8 mouse cellular contexts compared by ENCODE assay signal in the genomic region with DNA sequence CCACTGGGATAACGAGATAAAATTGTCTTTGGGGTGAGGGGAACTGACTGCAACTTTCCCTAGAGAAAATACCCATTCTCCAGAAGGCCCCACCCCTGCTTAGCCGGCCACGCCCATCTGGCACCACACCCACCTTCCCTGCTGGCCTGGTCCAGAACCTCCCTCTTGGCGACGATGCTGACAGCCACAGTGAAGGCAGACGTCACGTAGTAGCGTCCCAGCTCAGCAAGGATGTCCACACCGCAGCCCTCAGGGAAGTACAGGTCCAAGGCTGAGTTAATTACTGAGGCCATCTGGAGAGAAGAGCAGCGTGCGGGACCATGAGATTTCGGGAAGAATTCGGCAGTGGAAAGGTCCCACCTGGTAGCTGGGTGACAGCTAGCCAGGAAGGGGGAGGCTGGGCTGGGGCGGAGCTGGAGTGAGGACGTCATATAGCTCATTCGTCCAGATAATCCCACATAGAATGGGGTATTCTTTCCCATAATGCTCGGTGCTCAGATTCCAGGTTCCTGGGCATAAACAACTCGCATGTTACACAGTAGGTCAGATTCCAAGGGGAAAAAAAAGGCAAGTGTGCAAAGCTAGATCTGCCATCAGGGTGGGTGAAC. TPM values are rescaled to one million over a fixed set of nuclear protein-coding genes. Genes with fewer than 3 reads are reported as not detected.
DNase-seq lines count a peak whose midpoint lies in the region; ATAC-seq lines count a peak whose summit lies in the region.

No protein-coding gene starts in this region.

- no peak for ATAC-seq in megakaryocyte, adult 5-6 weeks (ENCODE audit: poor library complexity, severe bottlenecking)
- ATAC-seq in intestine, embryonic 16.5 days, result no peak
- peak; percentile 47; the same call in 1 of the 2 replicates for ATAC-seq in stomach, embryonic 14.5 days (ENCODE audit: insufficient number of reproducible peaks, insufficient read depth, low FRiP score, low read depth)

- H3K4me2 ChIP-seq in intestine, embryonic 16.5 days (ENCODE audit: low read depth, low read length), result peak overlapping the region; percentile 39
- 0 out of 2 replicates have a peak overlapping the region, but pooled peaks have one; percentile 22 for H3K4me2 ChIP-seq in stomach, embryonic 14.5 days (replicated peaks; ENCODE audit: low read depth, low read length)

- H3K9ac ChIP-seq in intestine, embryonic 16.5 days (ENCODE audit: low read depth, low read length), result no peak overlapping the region
- no peak overlapping the region for H3K9ac ChIP-seq in stomach, embryonic 14.5 days (replicated peaks; ENCODE audit: low read depth, low read length)

- no peaks in the 10 kb centered on the region for H3K36me3 ChIP-seq in megakaryocyte, embryonic 14.5 days (replicated peaks; ENCODE audit: low read length)
- no peaks in the 10 kb centered on the region for H3K36me3 ChIP-seq in intestine, embryonic 16.5 days (ENCODE audit: control insufficient read depth, insufficient read depth, low read length)
- H3K36me3 ChIP-seq in stomach, embryonic 14.5 days (ENCODE audit: control insufficient read depth, insufficient read depth, low read length), result no peaks in the 10 kb centered on the region

- peak; percentile 67 for DNase-seq in adrenal gland, postnatal 14 days
- no peak for DNase-seq in adrenal gland, postnatal 25 days
- no peak for DNase-seq in right cerebral cortex, adult 2 months (ENCODE audit: low spot score in 2 of 2)
- DNase-seq in spleen, adult 12 weeks (ENCODE audit: low spot score), result no peak

- peaks cover 2% of the 10 kb centered on the region; the same call in 1 of the 2 replicates for H3K9me3 ChIP-seq in megakaryocyte, embryonic 14.5 days
- no peaks in the 10 kb centered on the region for H3K9me3 ChIP-seq in intestine, embryonic 16.5 days (ENCODE audit: control insufficient read depth, low read length)
- H3K9me3 ChIP-seq in stomach, embryonic 14.5 days (ENCODE audit: control insufficient read depth, low read depth, low read length), result no peaks in the 10 kb centered on the region

- H3K4me1 ChIP-seq in megakaryocyte, embryonic 14.5 days, result peaks cover 24% of the 10 kb centered on the region
- peaks cover 11% of the 10 kb centered on the region; the same call in 1 of the 2 replicates for H3K4me1 ChIP-seq in intestine, embryonic 16.5 days (ENCODE audit: control insufficient read depth, insufficient read depth, low read length)
- H3K4me1 ChIP-seq in stomach, embryonic 14.5 days (ENCODE audit: control insufficient read depth, insufficient read depth, low read length), result no peaks in the 10 kb centered on the region

- H3K4me3 ChIP-seq in megakaryocyte, embryonic 14.5 days (replicated peaks), result peak overlapping the region; percentile 75
- no peak overlapping the region for H3K4me3 ChIP-seq in intestine, embryonic 16.5 days (ENCODE audit: low read length)
- H3K4me3 ChIP-seq in stomach, embryonic 14.5 days (ENCODE audit: low read depth, low read length), result no peak overlapping the region

- H3K27me3 ChIP-seq in megakaryocyte, embryonic 14.5 days (replicated peaks), result peaks cover 43% of the 10 kb centered on the region
- no peaks in the 10 kb centered on the region for H3K27me3 ChIP-seq in intestine, embryonic 16.5 days (replicated peaks; ENCODE audit: control insufficient read depth, insufficient read depth, low read length)
- no peaks in the 10 kb centered on the region for H3K27me3 ChIP-seq in stomach, embryonic 14.5 days (ENCODE audit: control insufficient read depth, insufficient read depth, low read length)

- no peak overlapping the region for H3K27ac ChIP-seq in intestine, embryonic 16.5 days (ENCODE audit: low read length)
- H3K27ac ChIP-seq in stomach, embryonic 14.5 days (ENCODE audit: low read length), result no peak overlapping the region

- WGBS in intestine, embryonic 16.5 days, result 19% methylated on average over 18 of the region's 18 CpGs
- WGBS in stomach, embryonic 14.5 days, result 9% methylated on average over 18 of the region's 18 CpGs

RNA-seq across cellular contexts. Expression of a gene that starts 14.8 kb away (rescaled TPM):
- total RNA-seq in adrenal gland, postnatal 14 days (2021), result 34.1 and 41.8 TPM in 2 replicates
- 36.0 and 44.8 TPM in 2 replicates for total RNA-seq in adrenal gland, postnatal 25 days (2021)
- 7.6 and 12.2 TPM in 2 replicates for polyA plus RNA-seq in megakaryocyte, embryonic 14.5 days (2012; ENCODE audit: insufficient read depth, low replicate concordance)
- 0.25 and 0.38 TPM in 2 replicates for total RNA-seq in megakaryocyte, adult 5-6 weeks (2015)
- total RNA-seq in megakaryocyte, adult 5-6 weeks (2017), result 0.29 and 1.5 TPM in 2 replicates
- polyA plus RNA-seq in intestine, embryonic 16.5 days (2015; fragmentation: Nextera tagmentation; extraction: Ambion mirVana), result 11.1 and 12.5 TPM in 2 replicates
- polyA plus RNA-seq in stomach, embryonic 14.5 days (2014; fragmentation: Nextera tagmentation; extraction: Ambion mirVana), result 17.6 and 19.1 TPM in 2 replicates

RNA-seq across cellular contexts. Expression of a gene that starts 44.3 kb away (rescaled TPM):
- 175 and 204 TPM in 2 replicates for total RNA-seq in adrenal gland, postnatal 14 days (2021)
- 121 and 128 TPM in 2 replicates for total RNA-seq in adrenal gland, postnatal 25 days (2021)
- polyA plus RNA-seq in megakaryocyte, embryonic 14.5 days (2012; ENCODE audit: insufficient read depth, low replicate concordance), result 29.1 and 128 TPM in 2 replicates
- 41.2 and 48.0 TPM in 2 replicates for total RNA-seq in megakaryocyte, adult 5-6 weeks (2015)
- total RNA-seq in megakaryocyte, adult 5-6 weeks (2017), result 69.0 and 71.2 TPM in 2 replicates
- polyA plus RNA-seq in intestine, embryonic 16.5 days (2015; fragmentation: Nextera tagmentation; extraction: Ambion mirVana), result 343 and 356 TPM in 2 replicates
- 123 and 127 TPM in 2 replicates for polyA plus RNA-seq in stomach, embryonic 14.5 days (2014; fragmentation: Nextera tagmentation; extraction: Ambion mirVana)

Comparison
In these comparisons a context has a peak if more than half of its experiments do, and no peak if none do; other contexts are left out.
1. RNA of a gene that starts 14.8 kb away (total RNA-seq): 36.0 to 44.8 TPM in adrenal gland, postnatal 25 days and 34.1 to 41.8 TPM in adrenal gland, postnatal 14 days; 0.25 to 1.5 TPM in megakaryocyte, adult 5-6 weeks; every median in the first group is over 10 times any median in the second.